Mouse (Mus musculus): ENCODE data around the gene Acbd4. TPM values are rescaled to one million over a fixed set of nuclear protein-coding genes. Genes with fewer than 3 reads are reported as not detected.

Acbd4 gene
- polyA plus RNA-seq, 1 experiment from 2014 or later = 8.5 TPM

Other genes starting within 250 kb of the Acbd4 start
- gene Eftud2, start 220.7 kb upstream of the Acbd4 start, polyA plus RNA-seq (2015; fragmentation: Nextera tagmentation; extraction: Ambion mirVana) = 134 TPM in 2 replicates
- 0.89 and 0.91 TPM in 2 replicates for gene Ccdc103, start 220.5 kb upstream of the Acbd4 start, polyA plus RNA-seq (2015; fragmentation: Nextera tagmentation; extraction: Ambion mirVana)
- not detected in 2 replicates for gene Fam187a, start 216.5 kb upstream of the Acbd4 start, polyA plus RNA-seq (2015; fragmentation: Nextera tagmentation; extraction: Ambion mirVana)
- 0.11 and 0.24 TPM in 2 replicates for gene Gfap, start 200.8 kb upstream of the Acbd4 start, polyA plus RNA-seq (2015; fragmentation: Nextera tagmentation; extraction: Ambion mirVana)
- 1.7 and 2.5 TPM in 2 replicates for gene Kif18b, start 176.6 kb upstream of the Acbd4 start, polyA plus RNA-seq (2015; fragmentation: Nextera tagmentation; extraction: Ambion mirVana)
- 1.9 and 2.0 TPM in 2 replicates for gene C1ql1, start 155.0 kb upstream of the Acbd4 start, polyA plus RNA-seq (2015; fragmentation: Nextera tagmentation; extraction: Ambion mirVana)
- 31.2 and 32.3 TPM in 2 replicates for gene Nmt1, start 73.5 kb upstream of the Acbd4 start, polyA plus RNA-seq (2015; fragmentation: Nextera tagmentation; extraction: Ambion mirVana)
- 161 and 171 TPM in 2 replicates for gene Dcakd, start 73.3 kb upstream of the Acbd4 start, polyA plus RNA-seq (2015; fragmentation: Nextera tagmentation; extraction: Ambion mirVana)
- 0.98 and 1.6 TPM in 2 replicates for gene Plcd3, start within 50 bp of the Acbd4 start, polyA plus RNA-seq (2015; fragmentation: Nextera tagmentation; extraction: Ambion mirVana)
- gene Hexim1, start 14.5 kb downstream of the Acbd4 start, polyA plus RNA-seq (2015; fragmentation: Nextera tagmentation; extraction: Ambion mirVana) = 3.6 and 3.9 TPM in 2 replicates
- gene Hexim2, start 30.7 kb downstream of the Acbd4 start, polyA plus RNA-seq (2015; fragmentation: Nextera tagmentation; extraction: Ambion mirVana) = 17.3 and 17.6 TPM in 2 replicates
- 3.0 and 4.2 TPM in 2 replicates for gene Fmnl1, start 69.4 kb downstream of the Acbd4 start, polyA plus RNA-seq (2015; fragmentation: Nextera tagmentation; extraction: Ambion mirVana)
- gene 1700023F06Rik, start 106.9 kb downstream of the Acbd4 start, polyA plus RNA-seq (2015; fragmentation: Nextera tagmentation; extraction: Ambion mirVana) = 0.72 and 0.95 TPM in 2 replicates
- 0.17 and 0.28 TPM in 2 replicates for gene Spata32, start 116.8 kb downstream of the Acbd4 start, polyA plus RNA-seq (2015; fragmentation: Nextera tagmentation; extraction: Ambion mirVana)
- 3.5 and 4.7 TPM in 2 replicates for gene Map3k14, start 165.8 kb downstream of the Acbd4 start, polyA plus RNA-seq (2015; fragmentation: Nextera tagmentation; extraction: Ambion mirVana)

Data from neural tube, embryonic 13.5 days (tissue).